Comparison of ENCODE assay signal across 7 mouse cellular contexts in genomic region chr1:172528701-172529100, GRCm38 (mm10). TPM values are rescaled to one million over a fixed set of nuclear protein-coding genes. Genes with fewer than 3 reads are reported as not detected.
DNase-seq lines count a peak whose midpoint lies in the region; ATAC-seq and TF ChIP-seq lines count a peak whose summit lies in the region.

No protein-coding gene starts in this region.

- H3K36me3 ChIP-seq in embryonic facial prominence, embryonic 10.5 days (replicated peaks), result no peaks in the 10 kb centered on the region
- H3K36me3 ChIP-seq in kidney, adult 2 months (ENCODE audit: control insufficient read depth, insufficient read depth, low read length), result no peaks in the 10 kb centered on the region
- no peaks in the 10 kb centered on the region for H3K36me3 ChIP-seq in limb, embryonic 12.5 days

- TF ChIP-seq CTCF in kidney, adult 2 months (conservative IDR thresholded peaks at IDR 0.05; ENCODE audit: insufficient read depth, insufficient read length, low read depth, low read length), result peak; percentile 100; the same call in 1 of the 2 replicates

- no peaks in the 10 kb centered on the region for H3K9me3 ChIP-seq in embryonic facial prominence, embryonic 10.5 days
- no peaks in the 10 kb centered on the region for H3K9me3 ChIP-seq in limb, embryonic 12.5 days

- DNase-seq in adrenal gland, postnatal 10 days, result peak; percentile 95
- peak; percentile 88 for DNase-seq in embryonic facial prominence, embryonic 10.5 days (ENCODE audit: low spot score)
- DNase-seq in heart, adult 18-20 months, result peak; percentile 93 to 98
- DNase-seq in kidney, adult 2 months, result peak; percentile 94
- peak; percentile 64 to 86 for DNase-seq in monocyte, adult 2 months (ENCODE audit: low read depth in 1 of 2, low spot score in 2 of 2)
- peak; percentile 76 to 89 for DNase-seq in spleen, postnatal 14 days (ENCODE audit: low spot score in 2 of 2)

- 6% methylated on average over 7 of the region's 7 CpGs for WGBS in embryonic facial prominence, embryonic 10.5 days
- WGBS in kidney, adult 2 months, result 8% methylated on average over 7 of the region's 7 CpGs
- 5% methylated on average over 7 of the region's 7 CpGs for WGBS in limb, embryonic 12.5 days

- no peak overlapping the region for H3K9ac ChIP-seq in limb, embryonic 12.5 days (replicated peaks)

- H3K4me3 ChIP-seq in embryonic facial prominence, embryonic 10.5 days, result no peak overlapping the region
- no peak overlapping the region for H3K4me3 ChIP-seq in kidney, adult 2 months (ENCODE audit: insufficient read depth, low read depth, low read length)
- H3K4me3 ChIP-seq in limb, embryonic 12.5 days (replicated peaks), result no peak overlapping the region

- no peak overlapping the region for H3K27ac ChIP-seq in embryonic facial prominence, embryonic 10.5 days (replicated peaks)
- no peak overlapping the region for H3K27ac ChIP-seq in kidney, adult 2 months (ENCODE audit: insufficient read depth, low read depth, low read length)
- H3K27ac ChIP-seq in limb, embryonic 12.5 days, result no peak overlapping the region

- no peak for TF ChIP-seq POLR2A in kidney, adult 2 months (IDR thresholded peaks at IDR 0.05; ENCODE audit: low read depth, low read length)

- H3K27me3 ChIP-seq in embryonic facial prominence, embryonic 10.5 days (replicated peaks; ENCODE audit: low read depth, poor library complexity, severe bottlenecking), result peaks cover 67% of the 10 kb centered on the region
- H3K27me3 ChIP-seq in kidney, adult 2 months (replicated peaks; ENCODE audit: control insufficient read depth, insufficient read depth, low read length), result no peaks in the 10 kb centered on the region
- H3K27me3 ChIP-seq in limb, embryonic 12.5 days, result peaks cover 23% of the 10 kb centered on the region; the same call in 1 of the 2 replicates

- no peak overlapping the region for H3K4me2 ChIP-seq in limb, embryonic 12.5 days

- peak; percentile 44; the same call in 1 of the 2 replicates for ATAC-seq in limb, embryonic 12.5 days (ENCODE audit: insufficient number of reproducible peaks, insufficient read depth, low FRiP score, low TSS enrichment, low read depth)

- H3K4me1 ChIP-seq in embryonic facial prominence, embryonic 10.5 days, result peaks cover 49% of the 10 kb centered on the region
- H3K4me1 ChIP-seq in kidney, adult 2 months (ENCODE audit: control insufficient read depth, insufficient read depth, low read length), result no peaks in the 10 kb centered on the region
- peaks cover 47% of the 10 kb centered on the region for H3K4me1 ChIP-seq in limb, embryonic 12.5 days (replicated peaks)

RNA-seq across cellular contexts. Expression of gene Cfap45, which starts 8.1 kb away (rescaled TPM):
- 1 to 10 TPM in 1 of 2 experiments, under 1 TPM in 1; 0.96 to 2.6 TPM for total RNA-seq in adrenal gland, postnatal 10 days (2021)
- polyA plus RNA-seq in embryonic facial prominence, embryonic 10.5 days (2016; fragmentation: Nextera tagmentation; extraction: Ambion mirVana), result 1.3 TPM in 2 replicates
- 1 to 10 TPM in 1 of 2 experiments, not detected in 1; 1.2 TPM for total RNA-seq in heart, adult 18-20 months (2021)
- polyA plus RNA-seq in kidney, adult 2 months (2012; rRNA removed), result 0.33 and 0.79 TPM in 2 replicates
- polyA plus RNA-seq in limb, embryonic 12.5 days (2016; fragmentation: Nextera tagmentation; extraction: Ambion mirVana), result 1.1 and 1.2 TPM in 2 replicates

RNA-seq across cellular contexts. Expression of gene Vsig8, which starts 27.0 kb away (rescaled TPM):
- under 1 TPM; 0.24 to 0.30 TPM for total RNA-seq in adrenal gland, postnatal 10 days (2021)
- polyA plus RNA-seq in embryonic facial prominence, embryonic 10.5 days (2016; fragmentation: Nextera tagmentation; extraction: Ambion mirVana), result 0.12 TPM in 1 of 2 replicates, not detected in the other
- not detected for total RNA-seq in heart, adult 18-20 months (2021)
- 0.38 and 0.41 TPM in 2 replicates for polyA plus RNA-seq in kidney, adult 2 months (2012; rRNA removed)
- 0.18 TPM in 1 of 2 replicates, not detected in the other for polyA plus RNA-seq in limb, embryonic 12.5 days (2016; fragmentation: Nextera tagmentation; extraction: Ambion mirVana)

RNA-seq across cellular contexts. Expression of gene Tagln2, which starts 28.9 kb away (rescaled TPM):
- total RNA-seq in adrenal gland, postnatal 10 days (2021), result 100 to 1,000 TPM; 120 to 138 TPM
- polyA plus RNA-seq in embryonic facial prominence, embryonic 10.5 days (2016; fragmentation: Nextera tagmentation; extraction: Ambion mirVana), result 75.1 and 82.5 TPM in 2 replicates
- 10 to 100 TPM; 56.8 to 58.8 TPM for total RNA-seq in heart, adult 18-20 months (2021)
- polyA plus RNA-seq in kidney, adult 2 months (2012; rRNA removed), result 202 and 286 TPM in 2 replicates
- polyA plus RNA-seq in limb, embryonic 12.5 days (2016; fragmentation: Nextera tagmentation; extraction: Ambion mirVana), result 66.4 and 74.9 TPM in 2 replicates

RNA-seq across cellular contexts. Expression of gene Igsf9, which starts 47.1 kb away (rescaled TPM):
- 1 to 10 TPM; 2.5 to 4.8 TPM for total RNA-seq in adrenal gland, postnatal 10 days (2021)
- 92.8 and 95.9 TPM in 2 replicates for polyA plus RNA-seq in embryonic facial prominence, embryonic 10.5 days (2016; fragmentation: Nextera tagmentation; extraction: Ambion mirVana)
- under 1 TPM; 0.28 to 0.45 TPM for total RNA-seq in heart, adult 18-20 months (2021)
- 15.4 and 20.7 TPM in 2 replicates for polyA plus RNA-seq in kidney, adult 2 months (2012; rRNA removed)
- 69.7 and 70.5 TPM in 2 replicates for polyA plus RNA-seq in limb, embryonic 12.5 days (2016; fragmentation: Nextera tagmentation; extraction: Ambion mirVana)

RNA-seq across cellular contexts. Expression of gene Slamf9, which starts 53.5 kb away (rescaled TPM):
- total RNA-seq in adrenal gland, postnatal 10 days (2021), result 1 to 10 TPM in 1 of 2 experiments, under 1 TPM in 1; 0.97 to 1.3 TPM
- polyA plus RNA-seq in embryonic facial prominence, embryonic 10.5 days (2016; fragmentation: Nextera tagmentation; extraction: Ambion mirVana), result not detected in 2 replicates
- total RNA-seq in heart, adult 18-20 months (2021), result 1 to 10 TPM; 1.2 to 2.2 TPM
- 19.2 and 20.2 TPM in 2 replicates for polyA plus RNA-seq in kidney, adult 2 months (2012; rRNA removed)
- polyA plus RNA-seq in limb, embryonic 12.5 days (2016; fragmentation: Nextera tagmentation; extraction: Ambion mirVana), result 0.21 TPM in 1 of 2 replicates, not detected in the other
